In genomic region chr14:31432424-31432823, GRCm38 (mm10) we compare ENCODE assay signal across 12 mouse cellular contexts. TPM values are rescaled to one million over a fixed set of nuclear protein-coding genes. Genes with fewer than 3 reads are reported as not detected.
DNase-seq lines count a peak whose midpoint lies in the region; ATAC-seq and TF ChIP-seq lines count a peak whose summit lies in the region.
"Had no signal": no experiment of that assay in that cellular context is flagged by ENCODE, and none has a peak within 500 bp of the region (broad histone marks: within the 10 kb centered on the region; RNA-seq: fewer than 3 reads in every experiment).

No protein-coding gene starts in this region.

- peak overlapping the region; percentile 86 for H3K4me3 ChIP-seq in gastrocnemius, adult 2 months
- H3K4me3 ChIP-seq in lung, embryonic 16.5 days (ENCODE audit: low read length) = no peak overlapping the region
- H3K4me3 ChIP-seq in intestine, embryonic 16.5 days (ENCODE audit: low read length) = no peak overlapping the region
- peak overlapping the region; percentile 1; the same call in 1 of the 2 replicates for H3K4me3 ChIP-seq in macrophage (ENCODE audit: inconsistent target)
- H3K4me3 ChIP-seq: forebrain, embryonic 10.5 days; midbrain, embryonic 10.5 days had no signal

- ATAC-seq in lung, embryonic 16.5 days (ENCODE audit: low read depth) = peak; percentile 58
- ATAC-seq in intestine, embryonic 16.5 days = no peak

- WGBS in lung, embryonic 16.5 days = 27% methylated on average over 4 of the region's 4 CpGs
- WGBS in intestine, embryonic 16.5 days = 27% methylated on average over 4 of the region's 4 CpGs
- 13% methylated on average over 3 of the region's 4 CpGs for WGBS in macrophage (ENCODE audit: missing documents)

- no peaks in the 10 kb centered on the region for H3K36me3 ChIP-seq in lung, embryonic 16.5 days (ENCODE audit: control insufficient read depth, insufficient read depth, low read length)
- H3K36me3 ChIP-seq in intestine, embryonic 16.5 days (ENCODE audit: control insufficient read depth, insufficient read depth, low read length) = no peaks in the 10 kb centered on the region
- H3K36me3 ChIP-seq in macrophage (ENCODE audit: inconsistent target) = peaks cover 23% of the 10 kb centered on the region; the same call in 1 of the 2 replicates
- H3K36me3 ChIP-seq: G1E had no signal

- peaks cover 36% of the 10 kb centered on the region for H3K4me1 ChIP-seq in lung, embryonic 16.5 days (replicated peaks; ENCODE audit: control insufficient read depth, insufficient read depth, low read length)
- H3K4me1 ChIP-seq in intestine, embryonic 16.5 days (ENCODE audit: control insufficient read depth, insufficient read depth, low read length) = peaks cover 39% of the 10 kb centered on the region

- H3K9me3 ChIP-seq in lung, embryonic 16.5 days (ENCODE audit: control insufficient read depth, low read length) = no peaks in the 10 kb centered on the region
- H3K9me3 ChIP-seq in intestine, embryonic 16.5 days (ENCODE audit: control insufficient read depth, low read length) = no peaks in the 10 kb centered on the region
- H3K9me3 ChIP-seq: forebrain, embryonic 10.5 days; G1E; midbrain, embryonic 10.5 days had no signal

- intact Hi-C loops in gastrocnemius, adult 2 months (cut with DNase I) = no loop called here

- H3K79me2 ChIP-seq in macrophage (ENCODE audit: inconsistent target) = peaks cover 83% of the 10 kb centered on the region

- H3K9ac ChIP-seq in lung, embryonic 16.5 days (ENCODE audit: low read length) = no peak overlapping the region
- H3K9ac ChIP-seq in intestine, embryonic 16.5 days (ENCODE audit: low read depth, low read length) = no peak overlapping the region

- no peak for DNase-seq in gastrocnemius, adult 2 months
- DNase-seq in gastrocnemius, postnatal 4 days (ENCODE audit: low spot score in 2 of 2) = no peak
- DNase-seq in lung, postnatal 25 days (ENCODE audit: low spot score) = no peak
- DNase-seq in spleen, postnatal 14 days (ENCODE audit: low spot score in 2 of 2) = no peak
- no peak for DNase-seq in thymus, postnatal 10 days (ENCODE audit: low spot score in 2 of 2)
- DNase-seq: retina, postnatal 1 day had no signal

- no peak for TF ChIP-seq CTCF in gastrocnemius, adult 2 months (IDR thresholded peaks at IDR 0.05)

- peak overlapping the region; percentile 96 for H3K27ac ChIP-seq in gastrocnemius, adult 2 months
- H3K27ac ChIP-seq in lung, embryonic 16.5 days (ENCODE audit: low read length) = peak overlapping the region; percentile 84
- no peak overlapping the region for H3K27ac ChIP-seq in intestine, embryonic 16.5 days (ENCODE audit: low read length)
- peak overlapping the region; percentile 49 for H3K27ac ChIP-seq in macrophage
- H3K27ac ChIP-seq: midbrain, embryonic 10.5 days had no signal

- H3K4me2 ChIP-seq in lung, embryonic 16.5 days (ENCODE audit: low read depth, low read length) = peak overlapping the region; percentile 12
- H3K4me2 ChIP-seq in intestine, embryonic 16.5 days (ENCODE audit: low read depth, low read length) = 0 out of 2 replicates have a peak overlapping the region, but pooled peaks have one; percentile 2

- H3K27me3 ChIP-seq in lung, embryonic 16.5 days (ENCODE audit: control insufficient read depth, insufficient read depth, low read depth, low read length) = peaks cover 34% of the 10 kb centered on the region
- H3K27me3 ChIP-seq in intestine, embryonic 16.5 days (replicated peaks; ENCODE audit: control insufficient read depth, insufficient read depth, low read length) = no peaks in the 10 kb centered on the region

RNA-seq across cellular contexts. Expression of gene Sh3bp5, which starts 3.5 kb away (rescaled TPM):
- 10 to 100 TPM; 55.1 to 58.5 TPM for total RNA-seq in gastrocnemius, adult 2 months (2021)
- 10 to 100 TPM; 79.8 to 93.9 TPM for total RNA-seq in gastrocnemius, postnatal 4 days (2021)
- polyA plus RNA-seq in lung, embryonic 16.5 days (2015; fragmentation: Nextera tagmentation; extraction: Ambion mirVana) = 26.1 and 27.3 TPM in 2 replicates
- polyA plus RNA-seq in intestine, embryonic 16.5 days (2015; fragmentation: Nextera tagmentation; extraction: Ambion mirVana) = 17.1 and 17.2 TPM in 2 replicates
- 100 to 1,000 TPM in 16 of 26 experiments, 10 to 100 TPM in 10; 59.6 to 272 (median 117) TPM for total RNA-seq in macrophage (2018; cell fraction: chromatin; rRNA removed)
- 100 to 1,000 TPM in 24 of 26 experiments, 10 to 100 TPM in 2; 96.2 to 190 (median 141) TPM for total RNA-seq in macrophage (2018; cell fraction: cytosol; rRNA removed)
- 100 to 1,000 TPM in 18 of 26 experiments, 10 to 100 TPM in 8; 64.7 to 176 (median 139) TPM for total RNA-seq in macrophage (2018; cell fraction: nucleus; rRNA removed)
- polyA plus RNA-seq in macrophage (2018) = 90.6 to 150 TPM (median 150 TPM) in 3 replicates

Comparison
In these comparisons a context has a peak if more than half of its experiments do, and no peak if none do; other contexts are left out.
1. H3K4me3 ChIP-seq: peak in gastrocnemius, adult 2 months (single experiment) and macrophage (single experiment); none in lung, embryonic 16.5 days (single experiment) and intestine, embryonic 16.5 days (single experiment).